Mouse (Mus musculus) mouse trophoblast stem cell (cell line): ENCODE measurements around the gene C130079G13Rik.

Source experiments
- in situ Hi-C, 2 experiments: fragments of 300-500 bp; cut with MseI, MboI; formaldehyde crosslinking; loops; 2 replicates in 1 of 2; 3 replicates in 1 of 2; pipeline ENCODE4 v1.15.1; 2025

The C130079G13Rik gene

GRCm38 (mm10) chr3:59924914-59925313 is at the start of gene C130079G13Rik:
TSS of gene C130079G13Rik (plus strand) at chr3:59925214.
- in situ Hi-C loops = no loop called here

GRCm38 (mm10) chr3:59877601-59878000 is 47.4 kb upstream of the C130079G13Rik start:
- in situ Hi-C loops = loop anchor here in 1 of 2 experiments (10.0 kb wide), 1 partner anchor 177 kb away; no protein-coding TSS in a partner anchor

GRCm38 (mm10) chr3:59879801-59880554 is 45.0 kb upstream of the C130079G13Rik start:
- in situ Hi-C loops = loop anchor here in 1 of 2 experiments (10.0 kb wide), 1 partner anchor 175 kb away; no protein-coding TSS in a partner anchor

- in situ Hi-C loops = no loop called here
Observed at GRCm38 (mm10) chr3:59893276-59893675, 31.7 kb upstream of the C130079G13Rik start.

- in situ Hi-C loops = no loop called here
Observed at GRCm38 (mm10) chr3:59934621-59935020, 9.6 kb downstream of the C130079G13Rik start.

- in situ Hi-C loops = no loop called here
Observed at GRCm38 (mm10) chr3:59947294-59947950, 22.4 kb downstream of the C130079G13Rik start.

- in situ Hi-C loops = no loop called here
Observed at GRCm38 (mm10) chr3:59970891-59971290, 45.9 kb downstream of the C130079G13Rik start.

- in situ Hi-C loops = no loop called here
Observed at GRCm38 (mm10) chr3:59974591-59974990, 49.6 kb downstream of the C130079G13Rik start.
